Mouse (Mus musculus) MEL (cell line): ENCODE data around the gene Zfp280d. TPM values are rescaled to one million over a fixed set of nuclear protein-coding genes. Genes with fewer than 3 reads are reported as not detected.

Experiments used
- DNase-seq: peaks from one replicate; pipeline ENCODE4 v3.0.0; 2011; ENCODE audit warnings: low read depth, low spot score
- H3K27ac ChIP-seq: 2 replicates; pipeline ENCODE4 v1.5.1; 2012; ENCODE audit warnings: low read depth, mild to moderate bottlenecking, control low read depth, low read length, moderate library complexity; ENCODE audit not compliant: control insufficient read depth
- H3K27me3 ChIP-seq, 2 experiments: fragments of 150-350 bp in 1 of 2; sonication (generic) in 1 of 2; 2 replicates each; pipeline ENCODE4 v1.6.1; 2012; ENCODE audit warnings: low read length in 2 of 2, mild to moderate bottlenecking in 2 of 2, improper control_type of control experiment in 1 of 2, moderate library complexity in 1 of 2; ENCODE audit not compliant: insufficient read depth in 2 of 2, control insufficient read depth in 1 of 2
- H3K36me3 ChIP-seq, 2 experiments: 2 replicates each; pipeline ENCODE4 v1.6.1; 2012 to 2014; ENCODE audit warnings: low read length in 2 of 2, improper control_type of control experiment in 1 of 2, inconsistent platforms in 1 of 2, mild to moderate bottlenecking in 1 of 2; ENCODE audit not compliant: insufficient read depth in 2 of 2, control insufficient read depth in 1 of 2
- H3K4me1 ChIP-seq, 2 experiments: fragments of 150-350 bp in 1 of 2; sonication (generic) in 1 of 2; 2 replicates each; pipeline ENCODE4 v1.6.1; 2012; ENCODE audit warnings: low read length in 2 of 2, improper control_type of control experiment in 1 of 2, mild to moderate bottlenecking in 1 of 2; ENCODE audit not compliant: insufficient read depth in 2 of 2, control insufficient read depth in 1 of 2
- H3K4me3 ChIP-seq, 2 experiments: fragments of 150-350 bp in 1 of 2; sonication (generic) in 1 of 2; 2 replicates each; pipeline ENCODE4 v1.5.1; 2012; ENCODE audit warnings: low read depth in 2 of 2, low read length in 2 of 2, mild to moderate bottlenecking in 2 of 2, moderate library complexity in 2 of 2, control low read depth in 1 of 2, improper control_type of control experiment in 1 of 2; ENCODE audit not compliant: control insufficient read depth in 1 of 2, insufficient read depth in 1 of 2
- H3K79me2 ChIP-seq: 2 replicates; pipeline ENCODE4 v1.6.1; 2012; ENCODE audit warnings: mild to moderate bottlenecking, low read length, moderate library complexity; ENCODE audit not compliant: control insufficient read depth, poor library complexity, insufficient read depth
- H3K9ac ChIP-seq: 2 replicates; pipeline ENCODE4 v1.6.1; 2012; ENCODE audit warnings: low read depth, mild to moderate bottlenecking, control low read depth, low read length, moderate library complexity; ENCODE audit not compliant: control insufficient read depth, poor library complexity, severe bottlenecking
- H3K9me3 ChIP-seq: fragments of 150-350 bp; sonication (generic); replicated peaks from 2 replicates; pipeline ENCODE4 v1.6.1; 2012; ENCODE audit warnings: mild to moderate bottlenecking, low read length, improper control_type of control experiment, moderate library complexity; ENCODE audit not compliant: insufficient read depth
- BHLHE40 ChIP-seq: IDR thresholded peaks from 2 replicates; pipeline ENCODE4 v1.6.1; 2012; ENCODE audit warnings: low read depth, mild to moderate bottlenecking, inconsistent platforms, low read length, improper control_type of control experiment, borderline replicate concordance
- CHD1 ChIP-seq: IDR thresholded peaks from 2 replicates; pipeline ENCODE4 v1.6.1; 2012; ENCODE audit warnings: low read depth, mild to moderate bottlenecking, inconsistent platforms, low read length, improper control_type of control experiment
- CHD2 ChIP-seq: IDR thresholded peaks from 2 replicates; pipeline ENCODE4 v1.6.1; 2011; ENCODE audit warnings: low read length, improper control_type of control experiment
- CTCF ChIP-seq, 3 experiments: IDR thresholded peaks in 2 of 3; conservative IDR thresholded peaks in 1 of 3; 2 replicates each; pipeline ENCODE4 v1.5.1; 2011 to 2012; ENCODE audit warnings: low read length in 3 of 3, low read depth in 2 of 3, mild to moderate bottlenecking in 2 of 3, improper control_type of control experiment in 1 of 3, inconsistent platforms in 1 of 3, mixed read lengths in 1 of 3, moderate library complexity in 1 of 3; ENCODE audit not compliant: control insufficient read depth in 1 of 3, insufficient read depth in 1 of 3, poor library complexity in 1 of 3, severe bottlenecking in 1 of 3
- E2F4 ChIP-seq: IDR thresholded peaks from 2 replicates; pipeline ENCODE4 v1.6.1; 2011; ENCODE audit warnings: low read depth, low read length, improper control_type of control experiment, borderline replicate concordance
- ELF1 ChIP-seq: IDR thresholded peaks from 2 replicates; pipeline ENCODE4 v1.6.1; 2014; ENCODE audit warnings: low read depth, mild to moderate bottlenecking, inconsistent platforms, low read length, improper control_type of control experiment, moderate library complexity
- ETS1 ChIP-seq: IDR thresholded peaks from 2 replicates; pipeline ENCODE4 v1.6.1; 2012; ENCODE audit warnings: low read depth, mild to moderate bottlenecking, inconsistent platforms, low read length, improper control_type of control experiment, moderate library complexity
- HCFC1 ChIP-seq: IDR thresholded peaks from 2 replicates; pipeline ENCODE4 v1.6.1; 2012; ENCODE audit warnings: low read depth, mild to moderate bottlenecking, inconsistent platforms, low read length, improper control_type of control experiment, moderate library complexity
- JUND ChIP-seq: IDR thresholded peaks from 2 replicates; pipeline ENCODE4 v1.6.1; 2011; ENCODE audit warnings: low read depth, mild to moderate bottlenecking, improper control_type of control experiment, low read length
- KAT2A ChIP-seq: conservative IDR thresholded peaks from 2 replicates; pipeline ENCODE4 v1.6.1; 2012; ENCODE audit warnings: low read depth, low read length, improper control_type of control experiment, inconsistent platforms
- MEF2A ChIP-seq: IDR thresholded peaks from 2 replicates; pipeline ENCODE4 v1.6.1; 2014; ENCODE audit warnings: low read depth, mild to moderate bottlenecking, inconsistent platforms, low read length, improper control_type of control experiment; ENCODE audit not compliant: poor library complexity, insufficient replicate concordance, severe bottlenecking; ENCODE audit errors: extremely low read depth
- MXI1 ChIP-seq: IDR thresholded peaks from 2 replicates; pipeline ENCODE4 v1.6.1; 2011; ENCODE audit warnings: mild to moderate bottlenecking, low read depth, low read length, improper control_type of control experiment
- MYB ChIP-seq: IDR thresholded peaks from 2 replicates; pipeline ENCODE4 v1.6.1; 2011; ENCODE audit warnings: mild to moderate bottlenecking, low read depth, low read length, improper control_type of control experiment
- MYC ChIP-seq: IDR thresholded peaks from 2 replicates; pipeline ENCODE4 v1.6.1; 2011; ENCODE audit warnings: low read depth, mild to moderate bottlenecking, low read length, improper control_type of control experiment, moderate library complexity
- POLR2AphosphoS2 ChIP-seq: IDR thresholded peaks from 2 replicates; pipeline ENCODE4 v1.6.1; 2011; ENCODE audit warnings: low read length, improper control_type of control experiment
- POLR2AphosphoS5 ChIP-seq: IDR thresholded peaks from 2 replicates; pipeline ENCODE4 v1.6.1; 2012; ENCODE audit warnings: low read depth, borderline replicate concordance, mild to moderate bottlenecking, inconsistent platforms, low read length, moderate library complexity, mixed read lengths
- RAD21 ChIP-seq: IDR thresholded peaks from 2 replicates; pipeline ENCODE4 v1.6.1; 2011; ENCODE audit warnings: mild to moderate bottlenecking, low read depth, low read length, improper control_type of control experiment
- RCOR1 ChIP-seq: IDR thresholded peaks from 2 replicates; pipeline ENCODE4 v1.6.1; 2012; ENCODE audit warnings: low read depth, mild to moderate bottlenecking, inconsistent platforms, low read length, improper control_type of control experiment
- TAL1 ChIP-seq: IDR thresholded peaks from 2 replicates; pipeline ENCODE4 v1.6.1; 2012; ENCODE audit warnings: mild to moderate bottlenecking, inconsistent platforms, low read length, moderate library complexity, mixed read lengths
- TBP ChIP-seq: IDR thresholded peaks from 2 replicates; pipeline ENCODE4 v1.8.0; 2011; ENCODE audit warnings: low read depth, low read length, improper control_type of control experiment
- TCF12 ChIP-seq: IDR thresholded peaks from 2 replicates; pipeline ENCODE4 v1.6.1; 2014; ENCODE audit warnings: low read depth, mild to moderate bottlenecking, inconsistent platforms, low read length, improper control_type of control experiment, moderate library complexity
- USF2 ChIP-seq, 2 experiments: IDR thresholded peaks; 2 replicates each; pipeline ENCODE4 v1.6.1; 2011 to 2012; ENCODE audit warnings: improper control_type of control experiment in 2 of 2, low read length in 2 of 2, borderline replicate concordance in 1 of 2, inconsistent platforms in 1 of 2, low read depth in 1 of 2, mild to moderate bottlenecking in 1 of 2; ENCODE audit not compliant: insufficient read depth in 1 of 2
- ZKSCAN1 ChIP-seq: IDR thresholded peaks from 2 replicates; pipeline ENCODE4 v1.6.1; 2012; ENCODE audit warnings: low read depth, mild to moderate bottlenecking, inconsistent platforms, low read length, improper control_type of control experiment, moderate library complexity
- ZMIZ1 ChIP-seq: IDR thresholded peaks from 2 replicates; pipeline ENCODE4 v1.6.1; 2012; ENCODE audit warnings: low read depth, mild to moderate bottlenecking, inconsistent platforms, low read length, improper control_type of control experiment, moderate library complexity
- ZNF384 ChIP-seq: IDR thresholded peaks from 2 replicates; pipeline ENCODE4 v1.6.1; 2012; ENCODE audit warnings: low read depth, mild to moderate bottlenecking, inconsistent platforms, low read length, improper control_type of control experiment
- polyA plus RNA-seq, 2 experiments: library from polyadenylated mRNA; stranded (reverse) in 1 of 2; unstranded in 1 of 2; fragments of >175 nt in 1 of 2; fragments of >200 nt in 1 of 2; gene quantifications; 2 replicates each; pipeline versions ENCODE4 v1.2.1 to v1.2.4; 2012; ENCODE audit warnings: low replicate concordance in 2 of 2, low read depth in 1 of 2; ENCODE audit not compliant: insufficient read length in 2 of 2, insufficient read depth in 1 of 2, missing spikeins in 1 of 2
- total RNA-seq: library from RNA; depleted of rRNA; stranded (reverse); fragments of 300-350 nt; gene quantifications from 2 replicates; pipeline ENCODE4 v1.2.3, GENCODE M21; 2012

The Zfp280d gene
- total and polyA plus RNA-seq, 3 experiments, result 16.2 to 592 (median 20.6) TPM

DNA sequence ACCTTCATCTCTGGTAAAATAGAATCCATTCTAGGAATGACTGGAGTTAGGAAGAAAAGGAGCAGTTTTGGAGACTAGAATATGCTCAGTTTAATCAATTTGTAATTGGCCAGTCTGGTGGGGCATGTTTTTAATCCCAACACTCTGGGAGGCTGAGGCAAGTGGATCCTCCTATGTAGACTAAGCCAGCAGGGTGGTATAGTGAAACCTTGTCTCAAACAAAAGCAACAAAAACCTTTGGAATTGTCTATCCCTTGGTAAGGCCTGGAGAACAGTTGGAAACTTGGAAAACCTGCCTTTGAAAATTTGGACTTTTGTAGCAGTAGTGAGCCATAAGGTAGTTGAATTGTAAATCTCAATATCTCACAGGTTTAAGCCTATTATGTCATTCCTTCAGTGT, 2.3 kb downstream of the Zfp280d start:
- TF ChIP-seq POLR2AphosphoS2, result no peak
- TF ChIP-seq USF2 (IDR thresholded peaks at IDR 0.05; ENCODE audit: borderline replicate concordance in 1 of 2, insufficient read depth in 1 of 2, low read depth in 1 of 2, low read length in 2 of 2), result no peak
- TF ChIP-seq ZNF384, result no peak
- no peak for TF ChIP-seq ELF1
- no peak for TF ChIP-seq CHD1
- no peak for TF ChIP-seq MEF2A
- no peak for TF ChIP-seq RCOR1
- no peak for TF ChIP-seq CTCF (IDR thresholded peaks at IDR 0.05 in 2 of 3, conservative IDR thresholded peaks at IDR 0.05 in 1 of 3; ENCODE audit: control insufficient read depth in 1 of 3, insufficient read depth in 1 of 3, low read depth in 2 of 3, low read length in 3 of 3, poor library complexity in 1 of 3, severe bottlenecking in 1 of 3)
- TF ChIP-seq RAD21, result no peak
- TF ChIP-seq KAT2A, result no peak
- no peak for TF ChIP-seq MYB
- no peak for TF ChIP-seq JUND
- TF ChIP-seq TBP, result no peak
- TF ChIP-seq E2F4, result no peak
- no peak for TF ChIP-seq TCF12
- no peak for TF ChIP-seq MXI1
- no peak for TF ChIP-seq ZMIZ1
- TF ChIP-seq POLR2AphosphoS5, result no peak
- TF ChIP-seq, all 39 proteins: peak for 0
- Histone ChIP-seq H3K27ac (no peak overlapping the region), H3K36me3 (peaks cover 6 to 26% of the 10 kb centered on the region in 2 experiments), H3K27me3 (no peaks in the 10 kb centered on the region), H3K4me3 (peak overlapping the region; percentile 11 to 80; a peak in 2 of 4 replicates), H3K79me2 (peaks cover 48% of the 10 kb centered on the region), H3K4me1 (peaks cover 9 to 14% of the 10 kb centered on the region in 2 experiments), H3K9ac (peak overlapping the region; percentile 45), H3K9me3 (no peaks in the 10 kb centered on the region)
- peak; percentile 26 for DNase-seq

DNA sequence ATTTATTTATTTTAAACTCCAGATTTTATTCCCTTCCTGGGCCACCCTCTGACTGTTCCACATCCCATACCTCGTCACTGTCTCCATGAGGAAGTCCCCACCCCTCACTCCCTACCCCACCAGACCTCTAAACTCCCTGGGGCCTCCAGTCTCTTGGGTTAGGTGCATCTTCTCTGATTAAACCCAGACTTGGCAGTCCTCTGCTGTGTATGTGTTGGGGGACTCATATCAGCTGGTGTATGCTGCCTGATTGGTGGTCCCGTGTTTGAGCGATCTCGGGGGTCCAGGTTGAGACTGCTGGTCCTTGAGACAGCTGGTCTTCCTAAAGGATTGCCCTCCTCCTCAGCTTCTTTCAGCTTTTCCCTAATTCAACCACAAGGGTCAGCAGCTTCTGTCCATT, 5.3 kb downstream of the Zfp280d start:
- TF ChIP-seq TAL1 (no peak), MXI1 (no peak), USF2 (IDR thresholded peaks at IDR 0.05; ENCODE audit: borderline replicate concordance in 1 of 2, insufficient read depth in 1 of 2, low read depth in 1 of 2, low read length in 2 of 2) (no peak), ETS1 (no peak), POLR2AphosphoS2 (no peak), MYC (no peak), ZMIZ1 (no peak), TCF12 (no peak), CHD2 (no peak), E2F4 (no peak), CTCF (IDR thresholded peaks at IDR 0.05 in 2 of 3, conservative IDR thresholded peaks at IDR 0.05 in 1 of 3; ENCODE audit: control insufficient read depth in 1 of 3, insufficient read depth in 1 of 3, low read depth in 2 of 3, low read length in 3 of 3, poor library complexity in 1 of 3, severe bottlenecking in 1 of 3) (no peak), BHLHE40 (no peak), HCFC1 (no peak), ZKSCAN1 (no peak), CHD1 (no peak)
- DNase-seq, result no peak
- Histone ChIP-seq H3K9ac (no peak overlapping the region), H3K27ac (no peak overlapping the region), H3K4me1 (peaks cover 6 to 14% of the 10 kb centered on the region in 2 experiments; a peak in 3 of 4 replicates), H3K27me3 (no peaks in the 10 kb centered on the region), H3K36me3 (peaks cover 6 to 23% of the 10 kb centered on the region in 2 experiments), H3K4me3 (no peak overlapping the region), H3K9me3 (no peaks in the 10 kb centered on the region), H3K79me2 (peaks cover 55% of the 10 kb centered on the region)
